Mouse (Mus musculus): ENCODE measurements around the gene Dpep1.
"Not testable (repeated sequence)": the region's sequence is repeated elsewhere in the genome, so short reads cannot be mapped to it uniquely, and the experiment has no call there.

Dpep1 gene

DNA sequence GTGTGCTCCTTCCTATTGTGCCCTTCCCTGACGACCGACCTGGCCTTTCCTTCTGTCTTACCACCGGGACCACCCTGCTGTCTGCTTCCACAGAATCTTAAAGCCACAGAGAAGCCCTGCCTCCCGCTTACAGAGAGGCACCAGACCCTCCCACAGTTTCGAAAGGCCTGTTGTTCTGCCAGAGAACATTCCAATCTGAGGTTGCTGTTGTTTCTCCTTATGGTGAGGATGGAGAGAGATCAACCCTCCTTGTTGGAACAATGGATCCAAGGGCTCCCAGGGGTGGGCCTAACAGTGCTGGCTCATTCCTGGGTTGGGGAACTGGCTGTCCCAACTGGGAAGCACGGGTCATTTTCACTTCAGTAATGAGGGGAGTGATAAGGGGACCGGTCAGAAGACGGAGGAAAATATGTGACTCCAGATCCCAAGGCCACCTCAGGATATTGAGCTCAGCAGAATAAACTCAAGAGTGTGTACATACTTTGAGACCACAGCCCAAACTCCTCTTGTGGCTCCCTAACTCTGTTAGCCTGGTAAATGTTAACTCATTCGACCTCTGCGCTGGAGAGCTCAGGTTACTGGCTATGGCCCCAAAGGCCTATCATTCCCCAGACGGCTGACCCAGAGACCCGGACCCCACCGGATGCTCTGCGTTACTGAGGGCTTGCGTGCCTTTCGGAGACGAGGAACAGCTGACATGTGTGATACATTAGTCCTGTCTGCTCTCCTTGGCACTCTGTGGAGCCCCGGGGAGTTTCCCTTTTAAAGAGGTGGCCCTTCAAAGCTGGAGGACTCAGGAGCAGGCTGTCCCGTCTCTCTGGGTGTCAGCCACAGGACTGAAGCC, at the start of gene Dpep1:
Gene Dpep1 (plus strand): TSS at position 677 of the 844 bp plus-strand sequence.
- in situ Hi-C loops (cut with MboI, MseI): loop anchor here (5.0 kb wide), 1 partner anchor 48 kb away; no protein-coding TSS in a partner anchor

DNA sequence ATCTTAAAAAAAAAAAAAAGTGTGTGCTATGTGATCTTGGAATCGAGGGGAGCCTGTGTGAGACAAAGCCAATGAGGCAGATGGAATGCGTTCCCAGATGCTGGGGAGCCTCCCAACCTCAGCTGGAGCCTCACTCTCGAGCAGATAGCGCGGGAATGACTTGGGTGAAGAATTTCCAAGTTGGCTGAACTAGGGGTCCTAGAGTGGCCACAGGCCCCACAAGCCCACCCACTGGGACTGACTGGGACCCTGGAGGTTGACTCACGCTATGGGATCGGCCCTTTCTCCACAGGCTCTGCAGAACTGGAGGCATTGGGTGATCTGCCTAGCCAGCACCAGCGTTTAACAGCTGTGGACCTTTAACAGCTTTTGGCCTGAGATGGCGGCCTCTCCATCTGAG, 49.8 kb upstream of the Dpep1 start:
- in situ Hi-C loops (cut with MboI, MseI): loop anchor here (5.0 kb wide), 1 partner anchor 51 kb away; the partner anchor contains the start of gene Dpep1

DNA sequence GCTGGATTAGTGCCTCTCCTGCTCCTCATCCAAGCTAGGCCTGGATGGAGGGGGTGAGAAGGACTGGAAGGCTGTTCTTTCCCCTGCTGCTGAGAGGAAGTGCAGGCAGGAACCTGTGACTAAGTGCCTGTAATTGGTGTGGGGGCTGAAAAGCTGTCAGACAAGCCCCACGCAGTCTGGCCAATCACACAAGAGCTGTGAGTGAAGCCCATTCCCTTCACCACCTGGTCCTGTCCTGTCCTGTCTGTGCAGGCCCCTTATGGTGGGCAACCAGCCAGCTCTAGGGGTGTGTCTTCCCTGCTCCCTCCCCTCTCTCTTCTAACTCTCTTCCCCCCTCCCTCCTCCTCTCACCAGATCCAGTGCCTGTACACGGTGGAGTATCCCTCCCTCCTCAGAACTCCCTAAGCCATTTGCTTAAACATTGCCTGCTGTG, 48.4 kb upstream of the Dpep1 start:
- in situ Hi-C loops (cut with MboI, MseI): loop anchor here (5.0 kb wide), 1 partner anchor 50 kb away; the partner anchor contains the start of gene Dpep1

DNA sequence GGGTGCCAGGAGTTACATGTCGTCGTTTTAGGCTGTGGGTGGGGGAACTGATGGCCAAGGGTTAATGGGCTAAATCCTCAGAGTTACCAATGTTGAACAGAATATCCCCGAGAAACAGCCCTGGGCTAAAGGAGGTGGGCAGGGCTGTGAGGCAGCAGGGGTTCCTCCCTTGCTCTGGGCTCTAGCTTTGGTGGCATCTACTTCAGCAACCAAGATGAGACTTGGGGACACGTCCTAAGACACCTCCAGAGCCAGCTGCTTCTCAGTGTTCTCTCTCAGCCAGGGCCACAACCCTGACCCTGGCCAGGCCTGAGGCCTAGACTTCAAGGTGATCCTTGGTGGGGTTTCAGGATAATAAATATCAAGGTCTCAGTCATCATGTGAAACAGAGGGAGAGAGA, 47.3 kb upstream of the Dpep1 start:
- in situ Hi-C loops (cut with MboI, MseI): loop anchor here (5.0 kb wide), 1 partner anchor 49 kb away; the partner anchor contains the start of gene Dpep1

DNA sequence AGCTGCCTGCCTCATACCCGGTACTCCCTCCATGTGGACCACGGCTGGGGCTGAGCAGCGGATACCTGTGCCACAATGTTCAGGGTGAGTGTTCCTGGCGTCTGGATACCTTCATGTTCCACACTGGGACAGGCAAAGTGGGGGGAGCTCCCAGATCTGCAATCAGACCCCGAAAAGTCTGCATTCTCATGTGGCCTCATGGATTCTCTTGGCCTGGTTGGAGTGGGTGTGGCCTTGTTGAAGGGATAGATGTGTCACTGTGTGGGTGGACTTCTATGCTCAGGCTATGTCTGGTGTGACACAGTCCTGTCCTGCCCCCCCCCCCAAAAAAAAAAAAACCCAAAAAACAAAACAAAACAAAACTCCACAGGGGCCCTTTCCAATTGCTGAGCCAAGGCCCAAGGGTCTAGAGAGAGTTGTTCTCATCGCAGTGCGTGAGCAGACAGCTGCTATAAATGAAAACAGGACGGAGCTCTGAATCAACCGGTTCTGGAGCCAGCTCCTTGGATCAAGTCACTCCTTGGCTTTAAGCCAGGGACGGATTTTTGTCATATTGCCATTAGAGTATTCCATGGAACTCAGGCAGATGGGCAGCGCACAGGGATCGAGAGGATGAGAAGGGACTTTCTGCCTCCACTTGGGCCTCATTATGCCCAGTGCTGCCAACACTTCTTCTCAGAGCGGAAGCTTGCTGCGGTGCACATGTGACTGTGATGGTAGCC, 44.1 kb upstream of the Dpep1 start:
- in situ Hi-C loops (cut with MboI, MseI): no loop called here

DNA sequence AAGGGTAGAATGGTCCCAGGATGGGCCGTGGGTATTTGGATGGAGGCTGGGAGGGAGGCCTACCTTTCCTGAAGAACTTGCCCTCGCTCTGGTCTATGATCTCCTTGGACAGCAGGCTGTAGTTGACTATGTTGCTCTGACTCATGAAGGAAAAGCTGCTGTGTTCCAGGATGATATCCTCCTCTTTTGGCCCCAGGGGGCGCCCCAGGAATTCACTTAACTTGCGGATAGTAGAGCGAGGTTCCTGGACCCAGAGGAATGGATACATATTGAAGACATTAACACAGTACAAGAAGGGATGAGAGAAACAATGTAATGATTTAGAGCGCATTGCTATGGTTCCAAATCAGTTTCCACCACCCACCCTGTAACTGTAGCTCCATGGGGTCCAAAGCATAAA, 40.8 kb upstream of the Dpep1 start:
- in situ Hi-C loops (cut with MboI, MseI): no loop called here

DNA sequence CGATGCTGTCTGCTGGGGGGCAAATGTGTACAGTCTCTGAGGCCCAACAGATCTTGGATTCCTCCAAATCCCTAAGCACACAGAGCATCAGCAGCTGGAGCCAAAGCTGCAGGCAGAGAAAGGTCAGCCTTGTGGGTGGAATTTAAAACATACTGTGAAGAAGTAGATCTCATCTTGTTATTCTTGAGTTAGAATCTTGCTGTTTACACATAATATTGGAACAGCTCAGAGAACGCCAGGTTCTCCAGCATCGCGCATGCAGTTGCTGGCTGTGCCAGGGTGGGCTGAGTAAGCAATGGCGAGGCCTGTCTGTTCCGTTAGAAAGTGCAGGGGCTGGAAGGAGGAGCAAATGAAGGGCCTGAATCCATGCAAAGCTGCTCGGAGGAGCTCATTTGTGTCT, 39.7 kb upstream of the Dpep1 start:
- in situ Hi-C loops (cut with MboI, MseI): no loop called here

DNA sequence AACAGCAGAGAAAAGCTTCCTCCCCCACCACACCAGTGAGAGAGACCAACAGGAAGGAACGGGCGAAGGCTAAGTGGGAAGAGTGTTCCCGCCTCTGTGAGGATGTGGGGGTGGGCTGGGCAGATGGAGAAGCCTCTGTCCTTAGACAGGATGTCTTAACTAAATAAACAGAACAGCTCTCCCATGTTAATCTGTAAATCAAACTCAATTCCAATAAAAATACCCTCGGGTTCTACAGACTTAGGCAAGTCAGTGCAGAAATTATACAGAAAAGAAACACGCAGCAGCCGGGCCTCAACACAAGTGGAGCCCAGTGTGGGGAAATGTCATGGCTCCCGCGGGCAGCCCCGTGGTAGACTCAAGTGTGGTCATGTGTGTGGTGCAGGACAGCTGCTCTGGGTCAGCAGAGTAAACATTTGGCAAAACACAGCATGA, 35.3 kb upstream of the Dpep1 start:
- in situ Hi-C loops (cut with MboI, MseI): no loop called here

DNA sequence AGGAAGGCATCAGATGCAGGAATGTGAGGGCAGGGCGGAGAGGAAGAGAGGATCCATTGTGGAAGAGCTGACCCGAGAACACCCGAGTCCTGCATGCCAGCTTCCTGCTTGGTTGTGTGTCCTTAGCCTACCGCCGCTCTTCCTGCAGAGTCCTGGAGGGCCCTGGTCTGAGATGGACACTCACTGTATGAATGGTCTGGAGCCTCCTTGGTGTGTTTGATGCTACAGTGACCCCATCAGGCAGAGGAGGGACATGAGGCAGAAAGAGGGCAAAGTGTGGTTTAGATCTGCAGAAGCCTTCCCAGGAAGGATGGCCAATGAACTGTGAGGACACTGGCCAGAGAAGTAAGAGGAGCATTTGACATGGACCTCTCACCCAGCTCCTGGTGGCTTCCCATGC, 30.9 kb upstream of the Dpep1 start:
- in situ Hi-C loops (cut with MboI, MseI): no loop called here

DNA sequence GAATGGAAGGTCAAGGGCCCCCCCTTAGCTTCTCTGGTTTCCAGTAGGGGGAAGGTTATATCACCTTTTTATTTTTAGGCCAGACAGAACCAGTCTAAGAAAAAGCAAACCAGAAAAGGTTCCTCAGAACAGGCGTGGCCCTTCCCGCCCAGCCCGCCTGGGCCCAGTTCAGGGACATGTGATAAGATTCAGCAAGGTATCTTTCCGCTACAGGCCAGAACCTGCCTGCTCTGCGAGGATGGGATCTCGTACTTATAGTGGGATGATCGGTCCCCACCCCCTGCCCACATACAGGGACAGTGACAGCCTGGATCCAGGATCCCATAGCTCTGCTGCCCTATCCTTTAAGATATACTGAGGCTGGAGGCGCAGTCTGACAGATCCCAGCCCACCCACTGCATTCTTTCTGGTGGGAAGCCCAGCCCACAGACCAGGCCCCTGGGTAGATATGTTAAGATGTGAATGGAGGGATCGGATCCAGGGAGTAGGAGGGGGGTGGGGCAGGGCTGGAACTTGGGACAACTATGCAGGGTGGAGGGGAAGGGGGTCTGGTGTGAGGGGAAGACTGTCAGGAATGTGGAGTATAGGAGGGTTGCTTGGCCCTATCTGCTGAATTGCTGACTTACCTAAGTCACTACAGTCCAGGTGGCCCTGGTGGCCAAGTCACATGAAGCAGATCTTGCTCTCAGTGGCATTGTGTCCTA, 29.8 kb upstream of the Dpep1 start:
- in situ Hi-C loops (cut with MboI, MseI): no loop called here

DNA sequence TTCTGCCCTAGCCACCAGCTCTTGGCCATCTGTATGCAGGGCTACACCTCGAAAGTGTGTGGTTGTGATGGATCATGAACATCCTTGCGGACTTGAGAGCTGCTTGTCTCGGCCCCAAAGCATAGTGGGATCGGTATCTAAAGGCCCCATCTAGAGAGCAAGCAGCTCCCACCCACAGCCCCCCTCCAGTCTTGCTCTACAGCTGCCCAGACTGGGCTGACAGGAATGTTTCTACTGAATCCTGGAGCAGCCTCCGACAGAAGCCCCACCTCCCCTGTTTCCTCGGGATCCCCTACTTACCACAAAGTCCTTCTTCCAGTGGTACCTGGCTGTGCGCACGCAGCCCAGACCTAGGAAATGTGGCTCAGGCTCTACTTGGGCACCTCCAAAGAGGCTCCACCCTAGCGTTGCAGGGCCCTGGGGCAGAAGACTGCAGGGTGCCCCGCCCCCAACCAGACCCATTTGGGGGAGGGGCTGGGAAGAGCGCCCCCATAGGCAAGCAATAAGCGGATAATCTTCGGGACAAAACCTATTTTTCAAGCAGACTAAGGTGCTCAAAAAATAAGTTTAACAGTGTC, 28.1 kb upstream of the Dpep1 start, which contains the start of gene Sult5a1:
Gene Sult5a1 (minus strand): TSS at position 428 of the 578 bp plus-strand sequence.
- in situ Hi-C loops (cut with MboI, MseI): no loop called here

DNA sequence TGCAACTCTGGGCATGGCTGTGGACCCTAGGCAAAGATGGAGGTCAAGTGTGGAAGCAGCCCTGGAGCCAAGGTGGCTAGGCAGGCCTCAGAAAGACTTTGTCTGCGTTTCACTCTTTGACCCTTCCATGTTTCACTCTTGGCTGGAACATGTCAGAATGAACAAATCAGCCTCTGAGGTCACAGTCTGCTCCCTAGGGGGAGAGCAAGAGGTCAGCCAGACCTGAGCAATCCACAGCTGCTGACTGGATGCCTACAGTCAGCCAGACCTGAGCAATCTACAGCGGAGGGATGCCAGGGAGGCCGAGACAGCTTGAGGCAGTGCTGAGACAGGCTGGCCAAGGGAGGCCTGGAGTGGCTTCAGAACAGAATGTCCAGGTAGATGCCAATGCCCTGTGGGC, 4.7 kb upstream of the Dpep1 start:
- in situ Hi-C loops (cut with MboI, MseI): no loop called here

DNA sequence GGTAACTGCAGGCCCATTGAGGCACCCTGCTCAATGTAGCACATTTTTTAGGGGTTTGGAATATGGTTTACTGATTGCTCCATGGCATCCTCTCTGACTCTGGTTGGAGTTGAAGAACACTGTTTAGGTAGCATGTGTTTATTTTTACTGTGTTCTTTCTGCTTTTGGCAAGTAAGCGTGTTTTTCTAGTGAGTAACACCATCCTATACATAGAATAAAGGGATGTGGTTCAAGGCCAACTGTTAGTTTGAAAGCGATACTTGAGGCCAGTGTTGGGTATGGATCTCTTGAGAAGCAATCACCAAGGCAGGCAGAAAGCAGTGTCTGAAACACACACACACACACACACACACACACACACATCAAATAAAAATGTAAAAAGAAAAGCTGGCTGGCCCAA, 2.0 kb downstream of the Dpep1 start:
- in situ Hi-C loops (cut with MboI, MseI): loop anchor here (5.0 kb wide), 1 partner anchor 51 kb away; no protein-coding TSS in a partner anchor

DNA sequence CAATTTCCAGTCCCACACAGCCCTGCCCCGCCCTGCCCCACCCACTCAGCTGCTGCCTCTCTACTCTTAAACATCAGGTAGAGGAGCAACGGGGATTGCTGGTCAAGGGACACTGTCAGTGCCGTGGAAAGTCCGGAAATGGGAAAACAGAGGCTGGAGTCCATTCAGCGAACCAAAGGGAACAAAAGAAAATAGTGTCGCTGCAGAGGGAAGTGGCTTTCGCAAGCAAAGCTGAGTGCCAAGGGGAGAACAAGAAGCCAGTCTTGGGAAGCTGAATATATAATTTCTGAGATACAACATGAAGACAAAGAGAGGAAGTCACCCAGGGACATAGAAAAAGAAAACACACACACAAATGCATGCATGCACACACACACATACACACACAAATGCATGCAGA, 2.8 kb downstream of the Dpep1 start:
- in situ Hi-C loops (cut with MboI, MseI): loop anchor here (5.0 kb wide), 1 partner anchor 52 kb away; no protein-coding TSS in a partner anchor

DNA sequence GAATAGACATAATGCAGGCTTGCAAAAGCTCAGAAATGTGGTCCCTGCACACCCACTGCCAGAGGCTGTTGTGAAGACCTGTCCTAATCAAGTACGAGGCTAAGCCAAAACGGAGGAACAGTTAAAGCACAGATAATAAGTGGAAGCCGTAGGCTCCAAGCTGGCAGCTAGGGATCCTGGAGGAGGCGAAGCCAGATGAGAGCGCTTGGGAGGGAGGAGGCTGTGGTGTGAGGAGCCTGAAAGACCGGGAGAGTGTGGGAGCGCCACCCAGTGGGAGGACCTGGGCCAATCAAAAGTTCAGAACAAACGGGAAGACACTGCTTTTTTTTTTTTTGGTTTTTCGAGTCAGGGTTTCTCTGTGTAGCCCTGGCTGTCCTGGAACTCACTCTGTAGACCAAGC, 4.6 kb downstream of the Dpep1 start:
- in situ Hi-C loops (cut with MboI, MseI): no loop called here

DNA sequence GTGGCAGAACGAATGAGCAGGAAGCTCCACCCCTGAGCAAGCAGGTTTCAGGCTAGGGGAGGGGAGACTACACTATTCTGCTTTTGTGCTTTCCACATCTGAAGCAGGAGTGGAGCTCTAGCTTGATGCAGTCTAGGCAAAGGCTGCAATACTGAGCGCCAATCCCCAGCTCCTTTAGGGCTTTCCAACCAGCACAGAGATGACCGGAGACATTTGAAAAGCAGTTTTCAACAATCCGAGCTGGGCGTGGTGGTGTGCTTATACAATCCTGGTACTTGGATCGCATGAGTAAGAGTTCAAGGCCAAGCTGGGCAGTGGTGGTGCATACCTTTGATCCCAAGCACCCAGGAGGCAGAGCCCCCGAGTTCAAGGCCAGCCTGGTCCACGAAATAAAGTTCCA, 5.9 kb downstream of the Dpep1 start:
- in situ Hi-C loops (cut with MboI, MseI): no loop called here

DNA sequence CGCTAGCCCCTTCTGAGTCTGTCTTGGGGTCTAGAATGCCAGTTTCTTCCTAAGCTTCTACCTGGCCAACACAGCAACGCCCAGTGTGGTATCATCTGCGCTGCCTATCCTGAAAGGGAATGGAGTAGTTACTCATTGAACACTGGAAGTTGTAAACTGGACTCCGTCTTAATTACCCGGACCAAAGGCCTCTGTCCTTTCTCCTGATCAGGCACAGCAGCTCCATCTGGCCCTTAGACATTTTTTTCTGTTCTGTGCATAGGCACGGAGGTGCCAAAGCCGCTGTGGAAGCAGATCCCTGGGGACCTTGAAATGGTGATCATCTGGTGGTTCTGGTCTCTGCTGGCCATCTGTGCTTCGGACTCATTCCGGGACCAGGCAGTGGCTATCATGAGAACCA, 7.7 kb downstream of the Dpep1 start:
- in situ Hi-C loops (cut with MboI, MseI): no loop called here

DNA sequence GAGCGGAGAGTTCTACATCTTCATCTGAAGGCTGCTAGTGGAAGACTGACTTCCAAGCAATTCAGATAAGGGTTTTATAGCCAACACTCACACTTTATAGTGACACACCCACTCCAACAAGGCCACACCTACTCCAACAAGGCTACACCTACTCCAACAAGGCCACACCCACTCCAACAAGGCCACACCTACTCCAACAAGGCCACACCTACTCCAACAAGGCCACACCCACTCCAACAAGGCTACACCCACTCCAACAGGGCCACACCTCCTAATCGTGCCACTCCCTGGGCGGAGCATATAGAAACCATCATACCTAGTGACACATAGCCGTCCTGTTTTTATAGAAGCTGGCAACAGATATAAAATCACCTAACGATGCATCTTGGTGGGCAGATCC, 11.0 kb downstream of the Dpep1 start:
- in situ Hi-C loops (cut with MboI, MseI): not testable (repeated sequence)

DNA sequence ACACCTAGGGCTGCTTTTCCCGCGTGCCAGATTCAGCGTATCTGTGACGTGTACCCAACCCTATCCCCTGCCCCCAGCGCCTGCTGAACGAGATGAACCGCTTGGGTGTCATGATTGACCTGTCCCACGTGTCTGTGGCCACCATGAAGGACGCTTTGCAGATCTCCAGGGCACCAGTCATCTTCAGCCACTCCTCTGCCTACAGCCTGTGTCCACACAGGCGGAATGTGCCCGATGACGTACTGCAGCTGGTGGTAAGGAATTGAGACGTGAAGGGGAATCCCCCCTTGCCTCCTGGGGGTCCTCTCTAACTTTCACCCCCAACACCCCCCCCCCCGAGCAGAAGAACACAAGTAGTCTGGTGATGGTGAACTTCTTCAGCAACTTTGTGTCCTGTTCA, 13.8 kb downstream of the Dpep1 start:
- in situ Hi-C loops (cut with MboI, MseI): loop anchor here (5.0 kb wide), 1 partner anchor 88 kb away; no protein-coding TSS in a partner anchor

DNA sequence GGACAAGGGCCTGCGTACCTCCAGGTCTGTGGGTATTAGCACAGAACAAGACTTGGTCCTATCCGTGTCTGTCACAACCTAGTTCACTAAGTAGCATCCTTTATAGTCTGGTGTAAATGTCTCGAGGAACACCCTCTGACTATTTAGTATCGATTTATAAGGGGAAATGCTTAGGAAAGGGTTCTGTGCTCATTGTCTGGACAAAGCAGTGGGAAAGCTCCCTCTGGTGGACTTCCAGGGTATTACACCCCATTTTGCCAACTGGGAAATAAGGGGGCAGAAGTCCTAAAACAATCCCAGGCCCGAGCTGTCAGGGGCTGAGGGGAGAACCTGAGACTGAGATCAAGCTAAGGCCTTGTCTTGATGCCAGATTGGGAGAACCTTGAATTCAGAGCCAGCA, 16.2 kb downstream of the Dpep1 start:
- in situ Hi-C loops (cut with MboI, MseI): loop anchor here (5.0 kb wide), 1 partner anchor 90 kb away; no protein-coding TSS in a partner anchor

DNA sequence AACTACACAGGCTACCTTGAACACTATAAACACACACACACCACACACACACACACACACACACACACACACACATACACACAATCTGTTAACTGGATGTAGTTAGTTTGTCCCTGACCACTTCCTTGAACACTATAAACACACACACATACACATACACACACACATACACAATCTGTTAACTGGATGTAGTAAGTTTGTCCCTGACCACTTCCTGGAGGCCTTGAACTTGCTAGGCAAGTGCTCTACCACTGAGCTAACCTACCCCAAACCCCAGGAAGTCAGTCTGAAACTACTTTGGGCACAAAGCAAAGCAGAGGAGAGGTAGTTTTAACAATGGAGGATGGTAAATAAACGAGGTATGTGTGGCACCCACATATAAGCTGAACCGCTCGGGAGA, 17.5 kb downstream of the Dpep1 start:
- in situ Hi-C loops (cut with MboI, MseI): loop anchor here (5.0 kb wide), 1 partner anchor 91 kb away; no protein-coding TSS in a partner anchor

All from T-helper 1 cell (primary cell).